Mouse (Mus musculus): ENCODE measurements around the gene Krt24. TPM values are rescaled to one million over a fixed set of nuclear protein-coding genes. Genes with fewer than 3 reads are reported as not detected.
A peak's percentile ranks its signal among the peaks of the same experiment; 100 is the strongest.

The Krt24 gene
- not detected in 2 replicates for polyA plus RNA-seq (2014; fragmentation: Nextera tagmentation; extraction: Ambion mirVana)

GRCm38 (mm10) chr11:99284833-99285312 lies at the start of gene Krt24:
Gene Krt24, minus strand, starts transcription at chr11:99285262.
- no peaks in the 10 kb centered on the region for H3K9me3 ChIP-seq (replicated peaks; ENCODE audit: control insufficient read depth, low read length)
- H3K4me2 ChIP-seq (ENCODE audit: low read length), result no peak within 1 kb of the TSS
- no peak within 1 kb of the TSS for H3K27ac ChIP-seq (ENCODE audit: low read depth, low read length)
- no peaks in the 10 kb centered on the region for H3K4me1 ChIP-seq (ENCODE audit: control insufficient read depth, insufficient read depth, low read length)
- no peak for DNase-seq (ENCODE audit: low spot score)
- H3K9ac ChIP-seq (ENCODE audit: low read length), result no peak within 1 kb of the TSS
- whole genome bisulfite sequencing, result 57% methylated on average over 11 of the region's 11 CpGs
- H3K27me3 ChIP-seq (replicated peaks; ENCODE audit: control insufficient read depth, insufficient read depth, low read length), result no peaks in the 10 kb centered on the region
- H3K36me3 ChIP-seq (ENCODE audit: control insufficient read depth, insufficient read depth, low read length), result no peaks in the 10 kb centered on the region
- no peak for ATAC-seq
- no peak within 1 kb of the TSS for H3K4me3 ChIP-seq (ENCODE audit: low read depth, low read length)

GRCm38 (mm10) chr11:99333426-99333825 lies 48.4 kb upstream of the Krt24 start:
- Histone ChIP-seq H3K4me3 (ENCODE audit: low read depth, low read length) (no peak overlapping the region), H3K36me3 (ENCODE audit: control insufficient read depth, insufficient read depth, low read length) (no peaks in the 10 kb centered on the region), H3K4me1 (ENCODE audit: control insufficient read depth, insufficient read depth, low read length) (no peaks in the 10 kb centered on the region), H3K4me2 (ENCODE audit: low read length) (no peak overlapping the region), H3K27ac (ENCODE audit: low read depth, low read length) (no peak overlapping the region), H3K9me3 (replicated peaks; ENCODE audit: control insufficient read depth, low read length) (no peaks in the 10 kb centered on the region), H3K27me3 (replicated peaks; ENCODE audit: control insufficient read depth, insufficient read depth, low read length) (no peaks in the 10 kb centered on the region), H3K9ac (ENCODE audit: low read length) (no peak overlapping the region)
- DNase-seq (ENCODE audit: low spot score), result peak; percentile 14
- WGBS, result 70% methylated on average over 13 of the region's 13 CpGs
- ATAC-seq, result no peak

GRCm38 (mm10) chr11:99329655-99330054 lies 44.6 kb upstream of the Krt24 start:
- no peak overlapping the region for H3K4me3 ChIP-seq (ENCODE audit: low read depth, low read length)
- no peak overlapping the region for H3K9ac ChIP-seq (ENCODE audit: low read length)
- DNase-seq (ENCODE audit: low spot score) (no peak), ATAC-seq (no peak)
- 79% methylated on average over 2 of the region's 2 CpGs for WGBS
- H3K9me3 ChIP-seq (replicated peaks; ENCODE audit: control insufficient read depth, low read length), result no peaks in the 10 kb centered on the region
- H3K27ac ChIP-seq (ENCODE audit: low read depth, low read length), result no peak overlapping the region
- H3K4me2 ChIP-seq (ENCODE audit: low read length), result no peak overlapping the region
- H3K36me3 ChIP-seq (ENCODE audit: control insufficient read depth, insufficient read depth, low read length), result no peaks in the 10 kb centered on the region
- H3K4me1 ChIP-seq (ENCODE audit: control insufficient read depth, insufficient read depth, low read length), result no peaks in the 10 kb centered on the region
- no peaks in the 10 kb centered on the region for H3K27me3 ChIP-seq (replicated peaks; ENCODE audit: control insufficient read depth, insufficient read depth, low read length)

GRCm38 (mm10) chr11:99322851-99323250 lies 37.8 kb upstream of the Krt24 start, which contains the start of gene Krt25:
Gene Krt25, minus strand, starts transcription at chr11:99322951.
- no peaks in the 10 kb centered on the region for H3K27me3 ChIP-seq (replicated peaks; ENCODE audit: control insufficient read depth, insufficient read depth, low read length)
- H3K9ac ChIP-seq (ENCODE audit: low read length), result no peak within 1 kb of the TSS
- no peak for DNase-seq (ENCODE audit: low spot score)
- H3K27ac ChIP-seq (ENCODE audit: low read depth, low read length), result no peak within 1 kb of the TSS
- H3K36me3 ChIP-seq (ENCODE audit: control insufficient read depth, insufficient read depth, low read length), result no peaks in the 10 kb centered on the region
- H3K4me3 ChIP-seq (ENCODE audit: low read depth, low read length), result no peak within 1 kb of the TSS
- no peaks in the 10 kb centered on the region for H3K4me1 ChIP-seq (ENCODE audit: control insufficient read depth, insufficient read depth, low read length)
- WGBS, result 92% methylated on average over 11 of the region's 11 CpGs
- H3K9me3 ChIP-seq (replicated peaks; ENCODE audit: control insufficient read depth, low read length), result no peaks in the 10 kb centered on the region
- no peak for ATAC-seq
- H3K4me2 ChIP-seq (ENCODE audit: low read length), result no peak within 1 kb of the TSS

- 90% methylated on average over 14 of the region's 14 CpGs for WGBS
- Histone ChIP-seq H3K9ac (ENCODE audit: low read length) (no peak overlapping the region), H3K27me3 (replicated peaks; ENCODE audit: control insufficient read depth, insufficient read depth, low read length) (no peaks in the 10 kb centered on the region), H3K9me3 (replicated peaks; ENCODE audit: control insufficient read depth, low read length) (no peaks in the 10 kb centered on the region), H3K4me2 (ENCODE audit: low read length) (no peak overlapping the region), H3K27ac (ENCODE audit: low read depth, low read length) (no peak overlapping the region), H3K36me3 (ENCODE audit: control insufficient read depth, insufficient read depth, low read length) (no peaks in the 10 kb centered on the region), H3K4me3 (ENCODE audit: low read depth, low read length) (no peak overlapping the region), H3K4me1 (ENCODE audit: control insufficient read depth, insufficient read depth, low read length) (no peaks in the 10 kb centered on the region)
- no peak for ATAC-seq
- DNase-seq (ENCODE audit: low spot score), result no peak
Measured at GRCm38 (mm10) chr11:99321094-99321493, 36.0 kb upstream of the Krt24 start.

DNA sequence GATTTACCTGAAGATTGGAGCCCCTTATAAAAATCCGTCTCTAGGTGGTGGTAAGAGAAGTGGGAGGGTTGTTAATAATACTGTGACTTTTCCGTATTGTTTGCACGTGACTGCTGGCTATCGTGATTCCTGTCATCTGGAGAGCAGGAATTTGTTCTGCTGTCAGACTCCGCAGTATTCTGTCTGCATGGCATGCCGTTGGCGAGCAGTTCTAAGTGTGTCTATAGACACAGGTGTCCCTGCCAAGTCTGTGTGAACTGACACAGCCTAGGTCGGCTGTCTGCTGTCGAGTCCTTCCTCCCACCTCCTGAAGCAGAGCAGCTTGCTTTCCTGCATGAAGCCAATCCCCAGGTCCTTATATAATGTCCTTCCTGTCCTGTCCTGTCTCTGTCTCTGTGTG lies 34.1 kb upstream of the Krt24 start:
- H3K27me3 ChIP-seq (replicated peaks; ENCODE audit: control insufficient read depth, insufficient read depth, low read length), result no peaks in the 10 kb centered on the region
- no peak overlapping the region for H3K27ac ChIP-seq (ENCODE audit: low read depth, low read length)
- H3K9me3 ChIP-seq (replicated peaks; ENCODE audit: control insufficient read depth, low read length), result no peaks in the 10 kb centered on the region
- no peak overlapping the region for H3K4me3 ChIP-seq (ENCODE audit: low read depth, low read length)
- 84% methylated on average over 9 of the region's 9 CpGs for WGBS
- DNase-seq (ENCODE audit: low spot score) (no peak), ATAC-seq (no peak)
- no peaks in the 10 kb centered on the region for H3K36me3 ChIP-seq (ENCODE audit: control insufficient read depth, insufficient read depth, low read length)
- no peak overlapping the region for H3K9ac ChIP-seq (ENCODE audit: low read length)
- H3K4me1 ChIP-seq (ENCODE audit: control insufficient read depth, insufficient read depth, low read length), result no peaks in the 10 kb centered on the region
- no peak overlapping the region for H3K4me2 ChIP-seq (ENCODE audit: low read length)

DNA sequence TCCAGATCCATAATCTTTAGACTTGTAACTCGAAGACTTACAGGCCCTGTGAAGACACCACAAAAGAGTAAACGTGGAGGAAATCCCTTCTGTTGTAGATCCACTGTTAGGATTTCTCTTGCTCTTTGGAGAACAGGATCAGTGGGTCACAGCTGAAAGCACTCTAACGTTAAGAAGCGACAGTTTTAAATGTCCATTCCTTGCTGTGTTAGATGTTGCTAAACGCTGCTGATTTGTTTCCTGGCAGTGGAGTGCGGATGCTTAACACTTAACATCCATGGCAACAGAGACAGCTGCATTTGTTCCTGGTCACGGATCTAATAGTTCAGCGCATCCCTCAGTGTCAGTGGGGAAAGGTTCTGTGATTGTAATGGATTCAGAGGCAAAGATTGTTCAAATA lies 31.5 kb upstream of the Krt24 start:
- Histone ChIP-seq H3K36me3 (ENCODE audit: control insufficient read depth, insufficient read depth, low read length) (no peaks in the 10 kb centered on the region), H3K4me3 (ENCODE audit: low read depth, low read length) (no peak overlapping the region), H3K4me1 (ENCODE audit: control insufficient read depth, insufficient read depth, low read length) (no peaks in the 10 kb centered on the region), H3K27me3 (replicated peaks; ENCODE audit: control insufficient read depth, insufficient read depth, low read length) (no peaks in the 10 kb centered on the region), H3K4me2 (ENCODE audit: low read length) (no peak overlapping the region), H3K27ac (ENCODE audit: low read depth, low read length) (no peak overlapping the region), H3K9ac (ENCODE audit: low read length) (no peak overlapping the region), H3K9me3 (replicated peaks; ENCODE audit: control insufficient read depth, low read length) (no peaks in the 10 kb centered on the region)
- ATAC-seq (no peak), DNase-seq (ENCODE audit: low spot score) (peak; percentile 13)
- 71% methylated on average over 8 of the region's 8 CpGs for WGBS

DNA sequence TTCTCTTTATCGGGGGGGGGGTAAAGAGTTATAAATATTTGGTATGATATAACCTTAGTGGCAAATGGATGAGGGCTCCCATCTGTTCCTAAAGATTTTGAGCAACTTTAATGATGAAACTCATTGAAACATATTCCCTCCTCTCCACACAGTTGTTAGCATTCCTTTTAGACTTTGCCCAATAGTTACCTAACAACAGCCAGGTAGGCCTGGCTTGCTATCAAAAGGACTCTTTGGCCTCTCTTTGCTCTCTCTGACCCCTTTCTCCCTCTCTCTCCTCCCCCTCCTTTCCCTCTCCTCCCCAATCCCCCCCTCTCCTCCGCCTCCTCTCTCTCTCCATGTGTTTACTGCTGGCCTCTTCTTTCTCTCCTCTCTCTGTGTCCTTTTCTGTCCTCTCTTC lies 29.5 kb upstream of the Krt24 start:
- WGBS, result 90% methylated on average over 2 of the region's 2 CpGs
- H3K36me3 ChIP-seq (ENCODE audit: control insufficient read depth, insufficient read depth, low read length), result no peaks in the 10 kb centered on the region
- H3K9ac ChIP-seq (ENCODE audit: low read length), result no peak overlapping the region
- DNase-seq (ENCODE audit: low spot score) (no peak), ATAC-seq (no peak)
- no peaks in the 10 kb centered on the region for H3K9me3 ChIP-seq (replicated peaks; ENCODE audit: control insufficient read depth, low read length)
- no peak overlapping the region for H3K27ac ChIP-seq (ENCODE audit: low read depth, low read length)
- no peaks in the 10 kb centered on the region for H3K27me3 ChIP-seq (replicated peaks; ENCODE audit: control insufficient read depth, insufficient read depth, low read length)
- no peak overlapping the region for H3K4me3 ChIP-seq (ENCODE audit: low read depth, low read length)
- H3K4me1 ChIP-seq (ENCODE audit: control insufficient read depth, insufficient read depth, low read length), result no peaks in the 10 kb centered on the region
- no peak overlapping the region for H3K4me2 ChIP-seq (ENCODE audit: low read length)

- Histone ChIP-seq H3K4me3 (ENCODE audit: low read depth, low read length) (no peak overlapping the region), H3K4me2 (ENCODE audit: low read length) (no peak overlapping the region), H3K36me3 (ENCODE audit: control insufficient read depth, insufficient read depth, low read length) (no peaks in the 10 kb centered on the region), H3K27ac (ENCODE audit: low read depth, low read length) (no peak overlapping the region), H3K9ac (ENCODE audit: low read length) (no peak overlapping the region), H3K9me3 (replicated peaks; ENCODE audit: control insufficient read depth, low read length) (no peaks in the 10 kb centered on the region), H3K27me3 (replicated peaks; ENCODE audit: control insufficient read depth, insufficient read depth, low read length) (no peaks in the 10 kb centered on the region), H3K4me1 (ENCODE audit: control insufficient read depth, insufficient read depth, low read length) (no peaks in the 10 kb centered on the region)
- no peak for ATAC-seq
- WGBS, result 87% methylated on average over 1 of the region's 1 CpGs
- peak; percentile 71 for DNase-seq (ENCODE audit: low spot score)
Measured at GRCm38 (mm10) chr11:99310882-99311281, 25.8 kb upstream of the Krt24 start.

Measured in forebrain, embryonic 14.5 days (tissue).